Mouse (Mus musculus): ENCODE results near the gene Mpz.

GRCm38 (mm10) chr1:171112986-171113385 is 37.5 kb upstream of the Mpz start:
- TF ChIP-seq CTCF (conservative IDR thresholded peaks at IDR 0.05; ENCODE audit: insufficient read depth, insufficient read length, low read depth, low read length) (no peak), POLR2A (IDR thresholded peaks at IDR 0.05; ENCODE audit: low read depth, low read length) (no peak)

Data from kidney, adult 2 months (tissue).